Mouse (Mus musculus): ENCODE measurements at regions not wholly inside any gene's neighbourhood (a gene's known extent, or its start where the extent isn't known, plus 50 kb on each side); places are given as distances from the start of the nearest gene placed in this dataset.

DNA sequence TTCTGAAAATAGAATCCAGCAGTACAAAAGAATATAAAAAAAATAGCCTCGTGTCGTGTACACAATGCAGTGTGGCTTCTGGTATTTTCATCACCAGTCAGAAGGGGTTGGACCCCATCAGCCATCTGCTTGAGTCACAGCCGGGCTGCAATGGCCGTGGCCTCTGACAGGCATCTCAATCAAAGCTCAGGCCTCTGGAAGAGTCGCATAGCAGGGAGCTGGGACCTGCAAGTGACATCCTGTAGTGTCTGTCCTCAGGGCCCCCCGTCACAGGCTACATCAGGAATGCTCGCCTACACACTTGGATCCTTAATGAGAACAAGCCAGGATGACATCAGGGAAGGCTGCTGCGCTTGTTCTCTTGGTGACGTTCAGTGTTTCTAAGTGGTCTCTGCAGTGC, 226.1 kb upstream of the Adra1b start:
- no peaks in the 10 kb centered on the region for H3K9me3 ChIP-seq
- WGBS = 35% methylated on average over 9 of the region's 9 CpGs

DNA sequence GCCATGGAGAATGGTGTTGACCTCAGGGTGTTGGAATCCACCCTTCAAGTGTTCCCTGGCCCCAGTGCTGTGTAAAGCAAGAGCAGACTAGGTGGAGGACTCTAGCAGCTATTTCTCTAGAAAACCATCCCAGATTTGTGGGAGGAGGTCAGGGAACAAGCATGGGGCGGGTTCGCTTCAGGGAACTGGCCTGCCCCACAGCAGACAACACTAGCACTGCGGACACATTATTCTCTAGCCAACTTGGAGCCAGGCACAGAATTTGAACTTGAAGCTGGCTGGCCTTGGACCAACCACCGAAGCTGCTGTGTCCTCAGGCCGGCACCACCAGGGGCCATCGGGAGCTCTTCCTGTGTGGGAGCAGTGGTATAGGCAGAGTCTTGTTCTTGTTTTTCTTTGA, 227.5 kb upstream of the Adra1b start:
- Histone ChIP-seq H3K27ac (replicated peaks) (no peak overlapping the region), H3K4me2 (no peak overlapping the region), H3K36me3 (no peaks in the 10 kb centered on the region), H3K4me3 (no peak overlapping the region), H3K9ac (no peak overlapping the region), H3K9me3 (no peaks in the 10 kb centered on the region), H3K4me1 (peaks cover 9% of the 10 kb centered on the region), H3K27me3 (replicated peaks) (no peaks in the 10 kb centered on the region)
- ATAC-seq (ENCODE audit: extremely low read depth, insufficient number of reproducible peaks, low FRiP score, low TSS enrichment) = no peak
- whole genome bisulfite sequencing = 82% methylated on average over 6 of the region's 6 CpGs

More for the DNA sequence above, 226.1 kb upstream of the Adra1b start:
- H3K27ac ChIP-seq (replicated peaks) = no peak overlapping the region
- peaks cover 9% of the 10 kb centered on the region for H3K4me1 ChIP-seq
- no peak for ATAC-seq (ENCODE audit: extremely low read depth, insufficient number of reproducible peaks, low FRiP score, low TSS enrichment)
- H3K4me2 ChIP-seq = 0 out of 2 replicates have a peak overlapping the region, but pooled peaks have one; percentile 24
- H3K4me3 ChIP-seq = no peak overlapping the region
- no peaks in the 10 kb centered on the region for H3K36me3 ChIP-seq
- no peak overlapping the region for H3K9ac ChIP-seq
- no peaks in the 10 kb centered on the region for H3K27me3 ChIP-seq (replicated peaks)

GRCm38 (mm10) chr11:44133244-44133643, 232.2 kb upstream of the Adra1b start:
- Histone ChIP-seq H3K9ac (no peak overlapping the region), H3K9me3 (no peaks in the 10 kb centered on the region)
- no peak for ATAC-seq (ENCODE audit: extremely low read depth, insufficient number of reproducible peaks, low FRiP score, low TSS enrichment)

DNA sequence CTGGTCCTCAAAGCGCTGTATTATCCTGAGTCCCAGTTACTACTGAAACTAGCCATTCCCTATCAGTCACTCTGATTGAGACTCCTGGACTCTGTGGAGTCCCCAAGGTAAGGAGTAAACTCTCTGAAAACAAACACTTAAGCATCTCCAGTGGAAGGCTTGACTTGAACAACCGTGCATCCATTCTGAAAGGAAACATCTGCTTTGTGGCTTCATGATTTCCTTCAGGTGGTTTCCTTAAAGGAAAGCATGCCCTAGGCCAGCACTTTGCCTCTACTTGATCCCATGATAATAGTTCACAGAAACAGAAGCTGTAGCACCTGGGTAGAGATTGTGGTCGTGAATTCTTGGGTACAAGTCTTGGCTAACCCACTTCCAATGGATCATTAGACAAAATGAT, 235.0 kb upstream of the Adra1b start:
- Histone ChIP-seq H3K27ac (replicated peaks) (no peak overlapping the region), H3K4me1 (no peaks in the 10 kb centered on the region), H3K4me3 (no peak overlapping the region), H3K9ac (no peak overlapping the region), H3K27me3 (replicated peaks) (no peaks in the 10 kb centered on the region), H3K4me2 (no peak overlapping the region), H3K36me3 (no peaks in the 10 kb centered on the region), H3K9me3 (no peaks in the 10 kb centered on the region)
- no peak for ATAC-seq (ENCODE audit: extremely low read depth, insufficient number of reproducible peaks, low FRiP score, low TSS enrichment)
- WGBS = 74% methylated on average over 3 of the region's 3 CpGs

More at GRCm38 (mm10) chr11:44133244-44133643, 232.2 kb upstream of the Adra1b start:
- Histone ChIP-seq H3K27ac (replicated peaks) (no peak overlapping the region), H3K36me3 (no peaks in the 10 kb centered on the region), H3K4me1 (0 out of 2 replicates have a peak, but pooled peaks cover 3% of the 10 kb centered on the region), H3K27me3 (replicated peaks) (no peaks in the 10 kb centered on the region), H3K4me3 (no peak overlapping the region), H3K4me2 (no peak overlapping the region)
- WGBS = 70% methylated on average over 7 of the region's 7 CpGs

- WGBS = 78% methylated on average over 4 of the region's 4 CpGs
- Histone ChIP-seq H3K4me2 (no peak overlapping the region), H3K27ac (replicated peaks) (no peak overlapping the region), H3K9me3 (no peaks in the 10 kb centered on the region), H3K36me3 (no peaks in the 10 kb centered on the region), H3K4me3 (no peak overlapping the region), H3K4me1 (no peaks in the 10 kb centered on the region), H3K9ac (no peak overlapping the region), H3K27me3 (replicated peaks) (no peaks in the 10 kb centered on the region)
- ATAC-seq (ENCODE audit: extremely low read depth, insufficient number of reproducible peaks, low FRiP score, low TSS enrichment) = no peak
Measured at GRCm38 (mm10) chr11:44142996-44143395, 242.0 kb upstream of the Adra1b start.

GRCm38 (mm10) chr11:44144477-44144876, 243.5 kb upstream of the Adra1b start:
- WGBS = 73% methylated on average over 3 of the region's 3 CpGs
- H3K4me3 ChIP-seq = no peak overlapping the region
- no peaks in the 10 kb centered on the region for H3K27me3 ChIP-seq (replicated peaks)
- H3K4me1 ChIP-seq = no peaks in the 10 kb centered on the region
- ATAC-seq (ENCODE audit: extremely low read depth, insufficient number of reproducible peaks, low FRiP score, low TSS enrichment) = no peak
- no peak overlapping the region for H3K27ac ChIP-seq (replicated peaks)
- no peak overlapping the region for H3K9ac ChIP-seq
- H3K36me3 ChIP-seq = no peaks in the 10 kb centered on the region
- no peak overlapping the region for H3K4me2 ChIP-seq
- no peaks in the 10 kb centered on the region for H3K9me3 ChIP-seq

DNA sequence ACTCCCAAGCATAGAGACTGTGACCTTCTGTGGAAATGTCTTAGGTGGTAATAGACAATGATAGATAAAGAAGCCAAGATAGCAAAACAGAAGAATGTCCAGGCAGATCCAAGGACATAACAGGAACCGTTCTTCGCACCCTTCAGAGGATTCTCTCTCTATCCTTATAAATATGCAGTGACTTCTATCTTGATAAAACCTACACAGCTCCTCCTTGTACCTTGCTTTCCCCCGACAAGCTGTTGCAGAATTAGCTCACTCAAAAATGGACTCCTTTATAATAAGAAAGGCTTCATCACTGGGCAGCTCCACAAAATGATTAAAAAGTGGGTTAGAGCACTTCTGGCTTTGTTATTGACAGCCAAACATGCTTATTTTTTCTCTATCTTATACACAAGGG, 245.4 kb upstream of the Adra1b start:
- no peak overlapping the region for H3K4me3 ChIP-seq
- no peaks in the 10 kb centered on the region for H3K27me3 ChIP-seq (replicated peaks)
- H3K4me2 ChIP-seq = no peak overlapping the region
- no peaks in the 10 kb centered on the region for H3K4me1 ChIP-seq
- H3K36me3 ChIP-seq = no peaks in the 10 kb centered on the region
- 73% methylated on average over 3 of the region's 3 CpGs for WGBS
- no peak for ATAC-seq (ENCODE audit: extremely low read depth, insufficient number of reproducible peaks, low FRiP score, low TSS enrichment)
- no peak overlapping the region for H3K9ac ChIP-seq
- H3K9me3 ChIP-seq = no peaks in the 10 kb centered on the region
- no peak overlapping the region for H3K27ac ChIP-seq (replicated peaks)

DNA sequence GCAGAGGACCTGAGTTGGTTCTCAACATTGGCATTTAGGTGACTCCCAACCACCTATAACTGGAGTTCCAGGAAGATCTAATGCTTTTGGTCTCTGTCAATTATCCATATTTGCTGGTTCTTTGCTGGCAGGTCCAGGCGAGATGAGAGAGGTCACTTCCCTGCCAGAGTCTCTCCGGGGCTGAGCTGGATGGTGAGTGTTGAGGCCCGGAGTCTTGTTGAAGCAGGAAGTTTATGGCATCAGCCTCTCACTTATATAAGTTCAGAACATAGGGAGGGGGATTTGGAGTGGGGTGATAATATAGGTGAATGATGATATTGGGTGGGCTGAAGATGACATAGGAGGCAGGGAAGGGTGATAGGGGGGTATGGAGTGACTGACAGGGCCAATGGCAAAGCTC, 246.3 kb upstream of the Il12b start:
- no peak overlapping the region for H3K27ac ChIP-seq (replicated peaks)
- H3K4me1 ChIP-seq = peaks cover 24% of the 10 kb centered on the region
- H3K36me3 ChIP-seq = no peaks in the 10 kb centered on the region
- H3K9ac ChIP-seq = no peak overlapping the region
- H3K4me2 ChIP-seq = no peak overlapping the region
- 87% methylated on average over 3 of the region's 3 CpGs for WGBS
- ATAC-seq (ENCODE audit: extremely low read depth, insufficient number of reproducible peaks, low FRiP score, low TSS enrichment) = no peak
- H3K4me3 ChIP-seq = no peak overlapping the region
- no peaks in the 10 kb centered on the region for H3K9me3 ChIP-seq
- no peaks in the 10 kb centered on the region for H3K27me3 ChIP-seq (replicated peaks)

GRCm38 (mm10) chr11:44155591-44155990, 244.3 kb upstream of the Il12b start:
- Histone ChIP-seq H3K4me2 (no peak overlapping the region), H3K9ac (no peak overlapping the region), H3K27ac (replicated peaks) (peak overlapping the region; percentile 62), H3K4me1 (peaks cover 24% of the 10 kb centered on the region), H3K27me3 (replicated peaks) (no peaks in the 10 kb centered on the region), H3K4me3 (no peak overlapping the region), H3K36me3 (no peaks in the 10 kb centered on the region), H3K9me3 (no peaks in the 10 kb centered on the region)
- WGBS = 37% methylated on average over 2 of the region's 2 CpGs
- ATAC-seq (ENCODE audit: extremely low read depth, insufficient number of reproducible peaks, low FRiP score, low TSS enrichment) = no peak

- no peaks in the 10 kb centered on the region for H3K36me3 ChIP-seq
- H3K27me3 ChIP-seq (replicated peaks) = no peaks in the 10 kb centered on the region
- peak overlapping the region; percentile 62 for H3K27ac ChIP-seq (replicated peaks)
- ATAC-seq (ENCODE audit: extremely low read depth, insufficient number of reproducible peaks, low FRiP score, low TSS enrichment) = peak; percentile 42; the same call in 1 of the 2 replicates
- no peak overlapping the region for H3K9ac ChIP-seq
- no peak overlapping the region for H3K4me3 ChIP-seq
- no peaks in the 10 kb centered on the region for H3K9me3 ChIP-seq
- no peak overlapping the region; the same call in 1 of the 2 replicates for H3K4me2 ChIP-seq
- H3K4me1 ChIP-seq = peaks cover 24% of the 10 kb centered on the region
- 10% methylated on average over 5 of the region's 5 CpGs for WGBS
Measured at GRCm38 (mm10) chr11:44156081-44156480, 243.8 kb upstream of the Il12b start.

GRCm38 (mm10) chr11:44156490-44157345, 243.1 kb upstream of the Il12b start:
- WGBS = 43% methylated on average over 3 of the region's 3 CpGs
- Histone ChIP-seq H3K27me3 (replicated peaks) (no peaks in the 10 kb centered on the region), H3K9ac (no peak overlapping the region), H3K9me3 (no peaks in the 10 kb centered on the region), H3K4me2 (no peak overlapping the region; the same call in 1 of the 2 replicates), H3K4me3 (no peak overlapping the region), H3K4me1 (peaks cover 24% of the 10 kb centered on the region), H3K27ac (replicated peaks) (peak overlapping the region; percentile 62; the same call in 1 of the 2 replicates), H3K36me3 (no peaks in the 10 kb centered on the region)
- ATAC-seq (ENCODE audit: extremely low read depth, insufficient number of reproducible peaks, low FRiP score, low TSS enrichment) = no peak

DNA sequence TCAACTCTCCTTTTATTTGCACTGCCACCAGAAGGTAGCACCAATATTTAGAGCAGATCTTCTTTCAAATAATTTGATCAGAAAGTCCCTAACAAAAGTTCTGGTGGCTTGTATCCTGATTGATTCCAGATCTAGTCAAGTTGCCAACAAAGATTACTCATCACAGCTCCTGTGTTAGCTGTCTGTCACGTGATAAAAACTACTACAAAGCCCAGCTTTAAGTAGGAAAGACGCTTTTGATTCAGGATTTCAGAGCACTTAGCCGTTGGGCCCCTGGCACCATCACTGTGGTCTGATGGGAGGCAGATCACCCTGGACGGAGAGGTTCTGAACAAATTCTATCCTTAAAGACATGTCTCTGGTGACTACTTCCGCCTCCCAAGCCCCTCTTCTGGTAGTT, 241.6 kb upstream of the Il12b start:
- Histone ChIP-seq H3K36me3 (no peaks in the 10 kb centered on the region), H3K9ac (no peak overlapping the region), H3K4me1 (peaks cover 24% of the 10 kb centered on the region), H3K27me3 (replicated peaks) (no peaks in the 10 kb centered on the region), H3K4me3 (no peak overlapping the region), H3K4me2 (no peak overlapping the region), H3K27ac (replicated peaks) (no peak overlapping the region), H3K9me3 (no peaks in the 10 kb centered on the region)
- 55% methylated on average over 5 of the region's 5 CpGs for WGBS
- no peak for ATAC-seq (ENCODE audit: extremely low read depth, insufficient number of reproducible peaks, low FRiP score, low TSS enrichment)
